Mouse (Mus musculus) left cerebral cortex, postnatal 10 days (tissue): ENCODE results near the gene Foxk1. TPM values are rescaled to one million over a fixed set of nuclear protein-coding genes. Genes with fewer than 3 reads are reported as not detected.
A peak's percentile ranks its signal among the peaks of the same experiment; 100 is the strongest.

ENCODE experiments used
- DNase-seq, 2 experiments: peaks; one replicate each; pipeline ENCODE4 v3.0.0; 2021 to 2022; ENCODE audit warnings: low spot score in 2 of 2, mixed read lengths in 1 of 2; ENCODE audit errors: extremely low spot score in 1 of 2
- intact Hi-C: fragments of 180-260 bp; cut with DNase I; formaldehyde crosslinking; loops from one replicate; pipeline ENCODE4 v1.15.1; 2025
- total RNA-seq, 2 experiments: library from RNA; stranded (reverse); gene quantifications; 2 replicates each; pipeline ENCODE4 v1.2.3; 2021

The Foxk1 gene
- 10 to 100 TPM; 38.2 to 40.0 TPM for total RNA-seq

DNA sequence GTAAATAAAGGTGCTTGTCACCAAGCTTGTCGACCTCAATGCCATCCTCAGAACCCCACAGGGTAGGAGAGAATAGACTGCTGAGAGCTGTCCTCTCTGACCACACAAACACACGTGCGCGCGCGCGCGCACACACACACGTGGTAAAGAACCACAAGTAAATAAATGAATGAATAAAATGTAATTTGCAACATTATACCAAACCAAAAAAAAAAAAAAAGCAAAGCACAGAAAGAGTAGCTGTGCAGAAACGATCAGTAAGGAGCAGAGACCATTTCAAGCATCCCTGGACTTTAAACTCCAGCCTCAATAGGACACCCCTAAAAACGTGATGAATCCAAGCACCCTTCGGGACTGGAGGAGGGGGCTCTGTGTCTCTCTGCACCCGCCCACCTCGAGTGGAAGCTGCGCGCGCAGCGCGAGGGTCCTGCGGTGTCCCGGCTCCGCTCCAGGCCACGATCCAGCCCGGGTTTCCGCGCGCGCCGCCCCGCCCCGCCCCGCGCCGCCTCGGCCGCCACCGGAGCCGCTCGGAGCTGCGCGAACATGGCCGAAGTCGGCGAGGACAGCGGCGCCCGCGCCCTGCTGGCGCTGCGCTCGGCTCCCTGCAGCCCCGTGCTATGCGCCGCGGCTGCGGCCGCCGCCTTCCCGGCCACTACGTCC, at the start of gene Foxk1:
Foxk1 (plus strand) TSS at position 517 of the 660 bp plus-strand sequence.
- peak; percentile 94 to 96 for DNase-seq
- intact Hi-C loops: loop anchor here (5.0 kb wide), 1 partner anchor 46 kb away; no protein-coding TSS in a partner anchor

DNA sequence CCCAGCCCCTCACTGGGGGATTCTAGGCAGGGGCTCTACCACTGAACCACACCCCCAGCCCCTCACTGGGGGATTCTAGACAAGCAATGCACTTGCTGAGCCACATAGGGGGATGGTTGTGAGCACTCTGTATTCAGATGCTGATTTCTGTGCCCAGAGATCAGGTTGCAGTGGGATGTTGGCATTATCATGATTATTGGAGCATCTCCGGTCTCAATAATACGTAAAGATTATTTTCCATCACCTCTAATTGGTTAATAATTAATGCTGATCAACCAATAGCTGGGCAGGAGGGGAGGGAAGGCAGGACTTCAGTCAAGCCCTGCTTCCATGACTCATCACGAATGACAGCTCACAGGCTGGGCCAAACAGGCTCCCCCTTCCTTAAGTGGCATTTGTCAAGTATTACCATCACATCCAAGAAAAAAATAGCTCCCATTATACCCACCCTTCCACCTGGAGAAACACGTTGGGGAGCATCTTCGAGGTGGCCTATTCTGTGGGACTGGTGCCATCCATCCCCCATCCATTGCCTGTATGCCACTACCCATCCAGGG, 48.9 kb upstream of the Foxk1 start:
- intact Hi-C loops: no loop called here
- no peak for DNase-seq

DNA sequence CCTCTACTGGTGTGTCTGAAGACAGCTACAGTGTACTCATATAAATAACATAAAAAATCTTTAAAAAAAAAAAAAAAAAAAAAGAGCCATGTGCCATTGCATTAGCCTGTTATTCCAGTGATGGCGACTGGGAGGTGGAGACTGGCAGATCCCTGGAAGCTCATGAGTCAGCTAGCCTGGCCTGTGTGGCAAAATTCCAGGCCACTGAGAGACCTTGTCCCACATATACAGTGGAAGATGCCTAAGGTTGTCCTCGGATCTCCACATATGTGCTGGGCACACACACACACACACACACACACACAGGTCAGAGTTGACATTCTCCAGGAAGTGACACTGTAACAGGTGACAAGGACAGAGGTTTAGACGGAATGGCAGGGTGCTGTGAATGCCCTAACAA, 46.2 kb upstream of the Foxk1 start:
- no peak for DNase-seq
- intact Hi-C loops: no loop called here

DNA sequence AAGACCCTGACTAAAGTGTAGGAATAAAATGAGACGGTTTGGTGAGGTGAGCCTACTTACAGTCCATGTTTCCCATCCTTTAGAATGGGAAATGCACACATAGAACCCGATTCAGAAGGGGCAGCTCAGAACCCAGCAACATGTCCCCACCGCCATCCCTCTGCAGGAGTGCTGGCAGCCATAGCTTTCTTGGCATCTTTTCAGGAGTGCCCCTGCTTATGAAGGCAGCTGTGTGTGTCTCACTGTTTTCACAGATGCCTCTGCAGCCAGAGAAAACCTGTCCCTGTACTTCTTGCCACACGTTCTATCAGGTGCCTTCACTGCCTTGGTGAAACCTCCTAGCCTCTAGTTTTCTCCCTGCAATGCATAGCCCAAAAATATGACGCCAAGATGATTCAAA, 40.1 kb upstream of the Foxk1 start:
- no peak for DNase-seq
- intact Hi-C loops: no loop called here

DNA sequence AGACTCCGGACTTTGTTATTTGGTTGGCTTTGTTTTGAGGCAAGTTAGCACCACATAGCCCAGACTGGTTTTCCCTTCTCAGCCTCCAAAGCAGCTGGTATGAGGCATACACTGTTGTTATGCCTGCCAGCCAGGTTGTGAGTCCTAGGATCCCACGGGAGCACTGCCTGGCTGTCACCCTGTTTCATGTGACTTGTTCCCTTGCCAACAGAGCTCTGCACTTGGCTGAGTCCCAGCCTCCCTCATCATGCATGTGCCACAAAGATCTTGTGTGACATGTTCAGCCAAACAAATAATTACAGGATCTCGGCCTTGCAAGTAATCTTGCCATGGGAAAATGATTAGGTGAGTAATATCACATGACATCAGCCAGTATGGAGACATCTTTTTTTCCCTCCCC, 38.4 kb upstream of the Foxk1 start:
- DNase-seq: no peak
- intact Hi-C loops: no loop called here

DNA sequence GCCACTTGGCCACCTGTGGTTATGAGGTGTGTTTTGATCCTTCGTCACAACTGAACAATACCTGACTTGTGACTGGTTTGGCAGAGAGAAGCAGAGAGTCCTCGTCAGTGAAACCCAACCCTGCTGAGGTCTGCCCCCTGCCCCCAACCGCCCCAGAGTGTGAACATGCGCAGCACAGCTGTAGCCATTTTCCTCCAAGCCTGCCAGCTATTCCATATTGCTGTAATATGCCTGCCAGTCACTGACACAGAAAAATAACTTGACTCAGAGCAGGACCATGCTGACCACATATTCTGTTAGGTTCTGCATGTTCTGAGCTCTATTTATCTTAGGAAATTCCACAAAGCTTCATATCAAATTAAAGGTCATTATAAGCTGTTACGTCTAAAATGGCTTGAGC, 37.2 kb upstream of the Foxk1 start:
- DNase-seq: no peak
- intact Hi-C loops: no loop called here

DNA sequence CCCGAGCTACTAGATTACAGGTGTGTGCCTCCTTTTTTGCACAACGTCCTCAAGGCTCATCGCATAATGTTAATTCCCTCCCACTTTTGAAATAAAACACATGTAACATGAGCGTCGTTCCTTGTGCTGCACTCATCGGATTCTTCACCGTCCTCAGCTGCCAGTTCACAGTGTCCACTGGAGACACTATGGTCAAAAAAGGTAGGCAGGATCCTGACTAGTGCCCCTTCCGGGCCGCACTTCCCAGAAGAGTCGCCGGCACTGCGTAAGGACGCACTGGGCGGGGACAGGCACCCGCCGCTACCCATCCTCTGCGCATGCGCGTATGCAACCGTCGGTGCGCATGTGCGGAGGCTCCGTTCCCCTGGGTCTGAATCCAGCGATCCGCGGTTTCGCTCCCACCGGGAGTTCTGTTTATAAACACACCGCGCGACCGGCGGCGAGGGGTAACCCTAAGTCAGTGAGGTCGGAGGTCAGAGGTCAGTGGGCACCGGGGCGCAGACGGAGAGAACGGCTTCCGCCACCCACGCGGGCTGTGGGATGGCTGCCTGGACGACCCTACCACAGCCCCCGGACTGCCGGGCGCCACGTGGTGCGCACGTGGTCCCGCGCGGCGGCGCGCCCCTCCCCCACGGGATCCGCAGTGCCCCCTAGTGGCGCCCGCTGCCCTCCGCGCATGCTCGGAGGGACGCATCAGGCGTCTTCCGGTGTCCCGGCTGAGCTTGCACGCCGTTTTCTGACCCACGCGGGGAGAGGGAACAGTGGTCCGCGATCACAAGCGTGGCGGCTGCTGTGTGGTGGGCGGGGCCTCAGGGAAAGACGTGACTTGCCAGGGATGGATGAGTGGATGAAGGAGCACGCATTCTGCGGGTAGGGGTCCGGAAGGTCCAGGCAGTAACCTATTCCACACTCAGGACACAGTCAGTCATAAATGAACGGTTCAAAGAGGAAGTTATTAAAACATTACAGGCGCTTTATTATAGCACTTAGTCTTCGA, 33.9 kb upstream of the Foxk1 start:
- DNase-seq: peak; percentile 97 to 98
- intact Hi-C loops: loop anchor here (2.0 kb wide), 2 partner anchors 35 to 81 kb away; no protein-coding TSS in a partner anchor

DNA sequence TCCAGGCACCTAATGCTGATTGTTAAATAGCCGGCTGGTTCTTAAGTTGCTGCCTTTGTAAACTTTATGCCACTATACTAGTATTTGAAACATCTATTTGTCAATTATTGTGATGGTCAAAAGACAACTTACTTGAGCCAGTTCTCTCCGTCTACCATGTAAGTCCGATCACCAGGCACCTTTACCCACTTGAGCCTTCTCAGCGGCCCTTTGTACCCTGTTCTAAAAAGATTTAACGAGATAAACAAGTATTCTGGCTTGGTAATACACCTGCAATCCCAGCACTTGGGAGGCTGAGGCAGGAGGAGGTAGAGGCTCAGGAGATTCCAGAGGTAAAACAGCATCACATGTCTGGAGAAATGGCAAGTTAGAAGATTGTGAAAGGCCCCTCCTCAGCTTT, 33.2 kb upstream of the Foxk1 start:
- DNase-seq: no peak
- intact Hi-C loops: no loop called here

DNA sequence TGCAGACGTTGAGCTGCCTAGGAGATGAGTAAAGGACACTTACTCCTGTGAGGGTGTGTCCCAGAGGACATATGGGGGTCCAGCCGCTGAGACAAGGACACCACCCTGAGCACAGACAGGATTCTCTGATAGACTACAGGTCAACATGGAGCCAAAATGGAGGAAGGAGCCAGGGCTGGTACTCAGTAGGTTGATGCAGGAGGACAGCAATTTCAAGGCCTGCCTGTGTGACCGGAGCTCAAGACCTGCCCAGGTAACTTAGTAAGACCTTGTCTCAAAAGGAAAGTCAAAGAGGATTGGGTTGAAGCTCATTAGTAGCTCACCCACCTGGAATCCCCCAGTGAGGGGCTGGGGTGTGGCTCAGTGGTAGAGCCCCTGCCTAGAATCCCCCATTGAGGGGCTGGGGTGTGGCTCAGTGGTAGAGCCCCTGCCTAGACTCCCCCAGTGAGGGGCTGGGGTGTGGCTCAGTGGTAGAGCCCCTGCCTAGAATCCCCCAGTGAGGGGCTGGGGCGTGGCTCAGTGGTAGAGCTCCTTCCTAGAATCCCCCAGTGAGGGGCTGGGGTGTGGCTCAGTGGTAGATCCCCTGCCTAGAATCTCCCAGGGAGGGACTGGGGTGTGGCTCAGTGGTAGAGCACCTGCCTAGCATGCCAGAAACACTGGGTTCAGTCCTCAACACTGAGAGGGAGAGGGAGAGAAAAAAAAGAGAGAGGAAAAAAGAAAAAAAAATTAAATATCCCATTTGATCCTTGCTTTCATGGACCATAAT, 30.7 kb upstream of the Foxk1 start:
- intact Hi-C loops: no loop called here
- DNase-seq: no peak

DNA sequence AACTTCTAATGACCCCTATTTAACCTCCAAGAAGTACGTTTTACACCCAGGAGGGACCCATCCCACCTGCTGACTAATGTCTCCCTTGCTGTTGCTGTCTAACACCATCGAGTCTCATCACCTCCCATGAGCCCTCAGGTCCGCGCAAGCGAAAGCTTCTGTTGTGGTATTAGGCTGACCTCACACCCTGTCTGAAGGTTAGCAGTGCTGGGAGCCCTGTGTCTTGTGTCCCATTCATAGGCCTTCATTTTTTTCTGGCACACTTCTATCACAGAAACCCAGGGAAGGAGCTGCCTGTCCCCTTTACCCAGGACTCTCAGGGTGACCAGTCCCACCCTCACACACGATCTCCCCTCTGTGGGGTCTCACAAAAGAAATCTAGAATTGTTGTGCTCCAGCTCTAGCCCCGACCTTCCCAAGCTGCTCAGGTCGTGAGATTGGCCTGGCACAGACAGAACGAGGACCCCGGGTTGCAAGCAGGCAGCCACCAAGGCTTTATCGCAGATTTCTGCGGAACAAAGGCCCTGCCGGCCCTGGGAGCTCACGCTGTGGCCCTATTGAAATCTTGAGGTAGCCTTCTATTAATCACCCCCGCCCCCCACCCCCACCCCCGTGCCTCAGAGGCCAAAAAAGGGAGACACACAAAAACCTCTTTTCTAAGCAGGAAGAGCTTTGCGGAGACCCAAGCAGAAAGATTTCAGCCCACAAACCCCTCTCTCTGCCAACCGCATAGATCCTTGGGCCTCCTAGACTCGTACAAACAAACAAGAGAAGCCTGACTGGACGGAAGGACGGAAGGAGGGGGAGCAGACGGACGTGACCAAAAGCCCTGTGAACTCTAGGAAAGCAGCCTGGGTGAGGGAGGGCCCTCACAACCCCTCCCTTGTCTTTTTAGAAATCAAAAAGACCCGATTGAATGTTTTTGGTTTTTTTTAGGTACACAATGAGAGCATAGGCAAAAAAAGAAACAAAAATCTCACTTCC, 29.8 kb upstream of the Foxk1 start:
- DNase-seq: peak in 1 of 2 experiments; percentile 52
- intact Hi-C loops: no loop called here

DNA sequence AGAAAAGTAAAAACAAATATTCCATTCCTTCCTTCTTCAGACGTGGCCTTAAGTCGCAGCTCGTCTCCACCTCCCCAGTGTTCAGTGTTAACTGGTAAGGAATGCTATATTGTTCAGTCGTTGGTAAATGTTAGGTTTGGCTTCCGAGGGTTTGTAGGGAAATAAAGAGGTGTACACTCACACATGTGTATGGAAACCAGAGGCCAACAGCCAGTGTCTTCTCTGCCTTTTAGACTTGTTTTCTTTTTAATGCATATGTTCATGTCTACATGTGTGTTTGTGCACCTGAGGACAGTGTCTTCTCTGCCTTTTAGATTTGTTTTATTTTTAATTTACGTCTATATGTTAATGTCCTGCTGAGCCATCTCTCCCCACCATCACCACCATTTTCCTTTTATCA, 29.1 kb upstream of the Foxk1 start:
- DNase-seq: no peak
- intact Hi-C loops: no loop called here

DNA sequence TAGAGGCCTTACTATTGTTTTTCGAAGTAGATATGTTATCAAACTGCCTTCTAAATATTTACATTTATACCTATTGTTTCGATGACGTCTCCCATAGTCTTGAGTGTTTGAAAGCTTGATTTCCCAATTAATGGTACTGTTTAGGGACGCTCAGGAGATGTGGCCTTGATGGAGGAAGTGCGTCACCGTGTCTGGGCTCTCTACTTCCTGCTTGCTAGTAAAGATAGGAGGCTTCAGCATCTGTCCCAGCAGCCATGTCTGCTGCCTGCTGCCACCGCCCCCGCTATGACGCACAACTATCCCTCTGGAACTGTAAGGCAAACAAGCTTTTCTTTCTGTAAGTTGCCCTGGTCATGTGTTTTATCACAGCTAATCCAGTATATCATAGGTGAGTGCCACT, 27.0 kb upstream of the Foxk1 start:
- DNase-seq: no peak
- intact Hi-C loops: no loop called here

DNA sequence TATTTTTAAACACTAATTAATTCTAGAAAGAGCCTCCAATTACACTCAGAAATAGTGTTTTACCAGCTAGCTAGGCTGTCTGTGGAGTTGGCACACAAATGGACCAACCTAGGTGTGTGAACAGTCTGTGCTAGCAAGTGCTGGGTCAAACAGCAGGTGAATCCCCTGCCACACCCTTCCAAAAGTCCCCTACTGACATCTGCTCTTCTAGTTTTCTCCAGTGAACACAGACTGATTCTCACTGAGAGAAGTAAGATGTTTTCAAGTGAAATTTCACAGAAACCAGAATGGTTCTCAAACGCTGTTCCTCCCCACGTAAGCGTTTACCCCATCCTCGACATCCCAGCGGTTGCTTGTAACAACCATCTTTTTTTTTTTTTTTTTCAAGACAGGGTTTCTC, 25.7 kb upstream of the Foxk1 start:
- intact Hi-C loops: no loop called here
- no peak for DNase-seq

DNA sequence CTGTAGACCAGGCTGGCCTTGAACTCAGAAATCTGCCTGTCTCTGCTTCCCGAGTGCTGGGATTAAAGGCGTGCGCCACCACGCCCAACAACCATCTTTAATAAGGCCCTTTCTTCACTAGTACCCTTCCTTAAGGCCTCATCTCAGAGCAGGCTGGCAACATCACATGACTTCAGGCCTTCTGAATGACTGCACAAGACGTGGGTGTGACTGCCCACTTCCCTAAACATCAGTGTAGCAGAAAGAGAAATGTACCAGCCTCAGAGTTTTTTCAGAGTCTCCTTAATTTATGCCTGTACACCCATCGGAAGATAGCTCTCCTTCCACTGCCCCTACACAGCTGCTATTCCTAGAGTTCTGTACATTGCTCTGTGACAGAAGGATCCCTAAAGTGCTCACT, 25.2 kb upstream of the Foxk1 start:
- intact Hi-C loops: no loop called here
- no peak for DNase-seq

DNA sequence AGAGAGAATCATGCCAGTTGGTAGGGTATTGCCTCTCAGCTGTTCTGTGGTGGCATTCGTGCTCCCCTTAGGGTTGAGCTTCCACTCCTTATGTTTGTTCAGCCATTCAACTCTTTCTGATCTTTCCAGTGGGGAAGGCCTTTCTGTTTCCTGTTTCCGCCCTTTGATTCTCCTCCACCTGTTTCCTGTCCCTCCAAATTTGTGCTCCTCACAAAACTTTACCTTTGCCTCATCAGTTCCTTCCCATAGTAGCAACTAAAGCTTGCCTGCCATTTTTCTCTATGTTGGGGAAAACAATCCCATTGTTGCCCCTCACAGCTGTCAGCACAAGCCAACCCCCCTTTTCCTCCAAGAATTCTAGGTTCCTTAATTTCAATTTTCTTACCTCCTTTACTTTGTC, 23.2 kb upstream of the Foxk1 start:
- DNase-seq: no peak
- intact Hi-C loops: no loop called here

DNA sequence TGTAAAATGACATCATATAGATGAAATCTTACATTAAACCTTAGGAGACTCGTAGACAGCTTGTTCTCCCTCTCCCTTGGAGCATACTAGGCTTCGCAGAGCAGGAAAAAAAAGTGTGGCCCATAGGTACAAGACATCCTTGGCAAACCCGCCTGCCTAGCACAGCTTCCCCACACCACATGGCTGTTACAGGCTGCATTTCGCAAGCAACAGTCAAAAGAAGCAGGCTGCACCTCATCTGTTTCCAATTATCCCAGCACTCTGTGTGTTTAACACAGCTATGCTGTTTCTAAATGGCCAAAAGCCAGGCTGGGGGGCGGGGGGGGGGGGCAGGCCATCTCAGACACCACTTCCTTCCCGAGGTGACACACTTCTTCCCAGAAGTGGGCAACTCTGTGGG, 20.8 kb upstream of the Foxk1 start:
- intact Hi-C loops: no loop called here
- no peak for DNase-seq

DNA sequence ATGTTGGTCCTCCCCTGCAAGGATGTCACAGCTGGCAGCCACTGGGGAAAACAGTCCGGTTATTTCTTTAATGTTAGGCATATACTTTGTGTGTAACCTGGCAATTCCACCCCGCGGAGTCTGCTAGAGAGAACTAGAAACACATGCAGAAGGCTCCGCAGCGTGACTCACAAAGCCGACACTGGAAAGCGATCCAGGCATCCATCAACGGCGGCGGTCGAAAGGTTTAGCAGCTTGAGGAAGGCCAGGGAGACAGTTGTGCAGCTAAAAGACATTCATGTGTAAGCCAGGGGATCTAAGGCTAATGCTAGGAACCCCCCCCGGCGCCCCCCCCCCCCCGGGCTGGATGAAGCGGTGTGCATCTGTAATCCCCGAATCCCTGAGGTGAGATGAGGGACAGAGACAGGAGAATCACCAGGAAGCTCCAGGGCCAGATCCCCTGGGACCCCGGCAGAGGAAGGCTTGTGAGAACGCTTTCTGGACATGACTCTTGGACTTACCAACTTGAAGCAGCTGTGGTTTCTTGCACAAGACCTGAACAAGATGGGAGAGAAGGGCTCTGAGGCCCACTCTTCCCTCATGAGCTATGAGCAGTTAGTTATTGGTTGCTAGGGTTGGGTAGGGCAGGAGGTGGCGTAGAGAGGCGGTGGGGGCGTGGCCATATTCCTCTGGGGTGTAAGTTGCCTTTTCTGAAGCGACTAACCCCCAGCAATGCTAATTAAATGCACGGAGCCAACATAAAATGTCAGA, 16.2 kb upstream of the Foxk1 start:
- intact Hi-C loops: no loop called here
- peak in 1 of 2 experiments; percentile 48 for DNase-seq
